Mouse (Mus musculus) left cerebral cortex, adult 8-10 months (tissue): ENCODE data around the gene Hpse2. TPM values are rescaled to one million over a fixed set of nuclear protein-coding genes. Genes with fewer than 3 reads are reported as not detected.

Experiments
- DNase-seq, 2 experiments: peaks; one replicate each; pipeline ENCODE4 v3.0.0; 2022; ENCODE audit warnings: low spot score in 2 of 2
- total RNA-seq, 4 experiments: library from RNA; stranded (reverse); gene quantifications; 2 replicates each; pipeline ENCODE4 v1.2.4; 2022

Hpse2 gene
- total RNA-seq, 4 experiments from 2014 or later, result 0.08 to 0.13 (median 0.09) TPM; not detected in 1

DNA sequence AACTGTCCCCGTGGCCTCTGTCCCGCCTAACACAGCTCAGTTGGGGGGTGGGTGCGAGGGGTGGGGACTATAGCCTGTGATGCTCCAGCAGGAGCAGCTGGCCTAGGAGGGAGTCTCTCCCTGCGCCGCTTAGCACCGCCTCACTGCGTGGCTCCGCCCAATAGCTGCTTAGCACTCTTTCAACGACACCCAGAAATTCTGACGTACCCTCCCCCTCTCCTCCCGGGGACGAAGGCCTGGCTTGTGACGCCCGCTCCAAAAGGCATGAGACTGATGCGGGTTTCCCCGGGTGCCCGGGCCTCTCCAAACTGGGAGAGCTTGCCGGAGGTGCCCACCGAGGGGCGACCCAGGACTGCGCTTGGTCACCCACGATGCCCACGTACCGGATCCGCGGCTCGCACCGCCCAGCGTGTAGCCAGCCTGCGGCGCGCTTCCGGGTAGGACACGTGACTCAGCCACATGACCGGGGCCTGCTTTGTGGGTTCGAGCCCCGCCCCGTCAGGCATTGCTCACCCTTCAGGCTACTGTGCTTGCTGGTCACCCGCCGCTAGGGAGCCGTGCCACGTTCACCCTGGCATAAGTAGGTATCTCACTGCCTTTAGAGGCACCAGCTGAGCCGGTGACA, 608.5 kb downstream of the Hpse2 start, which contains the start of gene Hps1:
Hps1 (minus strand) TSS at position 448 of the 625 bp plus-strand sequence.
- DNase-seq, result peak; percentile 88 to 91

- no peak for DNase-seq
Measured at GRCm38 (mm10) chr19:42777801-42778200, 610.4 kb downstream of the Hpse2 start.

GRCm38 (mm10) chr19:42776813-42777212, 611.3 kb downstream of the Hpse2 start:
- no peak for DNase-seq

GRCm38 (mm10) chr19:42770141-42770872, 617.8 kb downstream of the Hpse2 start:
- DNase-seq, result no peak

DNA sequence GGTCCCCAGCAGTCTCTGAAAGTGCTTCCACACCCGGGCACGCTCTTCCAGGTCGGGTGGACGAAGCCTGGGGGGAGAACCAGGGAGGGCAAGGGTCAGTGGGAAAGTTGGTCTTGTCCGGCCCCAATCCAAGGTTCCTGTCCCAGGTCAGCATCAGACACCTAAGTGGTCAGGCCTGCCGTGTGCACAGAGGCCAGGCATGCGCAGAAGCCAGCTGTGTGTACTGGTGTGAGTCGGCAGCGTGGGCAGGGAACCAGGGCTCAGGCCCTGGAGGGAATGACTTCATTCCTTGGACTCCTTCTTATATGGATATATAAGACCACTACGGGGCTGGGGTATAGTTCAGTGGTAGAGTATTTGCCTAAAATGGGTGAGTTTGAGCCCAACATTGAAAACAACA, 618.5 kb downstream of the Hpse2 start:
- no peak for DNase-seq

DNA sequence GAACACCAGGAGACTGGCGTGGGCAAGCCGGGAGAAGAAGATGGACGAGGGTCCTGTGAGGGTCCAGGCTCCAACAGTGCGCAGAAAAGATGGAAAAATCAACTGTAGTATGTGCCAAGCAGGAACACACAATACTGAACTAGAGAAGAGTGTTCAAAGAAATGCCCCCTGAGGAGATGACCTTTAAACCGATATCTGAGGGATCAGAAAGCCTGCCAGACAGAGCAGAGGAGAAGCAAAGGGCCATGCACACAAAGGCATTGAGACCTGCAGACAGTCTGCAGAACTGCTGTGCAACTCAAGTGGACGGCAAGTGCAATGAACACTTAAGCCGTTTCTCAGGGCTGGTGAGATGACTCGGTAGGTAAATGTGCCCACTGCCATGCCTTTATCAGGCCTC, 620.8 kb downstream of the Hpse2 start:
- DNase-seq, result no peak

GRCm38 (mm10) chr19:42764398-42764797, 623.8 kb downstream of the Hpse2 start:
- no peak for DNase-seq

DNA sequence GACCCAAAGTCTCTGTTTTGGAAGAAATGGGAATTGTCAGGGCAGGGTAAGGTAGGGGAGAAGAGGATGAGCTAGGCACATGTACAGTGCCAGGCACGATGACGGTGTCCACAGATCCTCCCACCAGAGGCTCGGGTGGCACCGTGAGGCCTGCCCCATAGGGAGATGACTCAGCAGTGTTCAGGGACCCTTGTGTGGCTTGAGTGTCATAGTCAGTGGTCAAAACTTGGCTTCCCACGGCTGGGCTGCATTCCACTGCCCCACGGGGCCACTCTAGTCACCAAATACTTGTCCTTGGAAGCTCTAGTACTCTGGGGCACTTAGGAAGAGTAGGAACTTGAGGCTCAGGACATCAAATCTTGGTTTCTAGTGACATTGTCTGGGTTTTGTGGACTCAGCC, 631.5 kb downstream of the Hpse2 start:
- DNase-seq, result no peak

DNA sequence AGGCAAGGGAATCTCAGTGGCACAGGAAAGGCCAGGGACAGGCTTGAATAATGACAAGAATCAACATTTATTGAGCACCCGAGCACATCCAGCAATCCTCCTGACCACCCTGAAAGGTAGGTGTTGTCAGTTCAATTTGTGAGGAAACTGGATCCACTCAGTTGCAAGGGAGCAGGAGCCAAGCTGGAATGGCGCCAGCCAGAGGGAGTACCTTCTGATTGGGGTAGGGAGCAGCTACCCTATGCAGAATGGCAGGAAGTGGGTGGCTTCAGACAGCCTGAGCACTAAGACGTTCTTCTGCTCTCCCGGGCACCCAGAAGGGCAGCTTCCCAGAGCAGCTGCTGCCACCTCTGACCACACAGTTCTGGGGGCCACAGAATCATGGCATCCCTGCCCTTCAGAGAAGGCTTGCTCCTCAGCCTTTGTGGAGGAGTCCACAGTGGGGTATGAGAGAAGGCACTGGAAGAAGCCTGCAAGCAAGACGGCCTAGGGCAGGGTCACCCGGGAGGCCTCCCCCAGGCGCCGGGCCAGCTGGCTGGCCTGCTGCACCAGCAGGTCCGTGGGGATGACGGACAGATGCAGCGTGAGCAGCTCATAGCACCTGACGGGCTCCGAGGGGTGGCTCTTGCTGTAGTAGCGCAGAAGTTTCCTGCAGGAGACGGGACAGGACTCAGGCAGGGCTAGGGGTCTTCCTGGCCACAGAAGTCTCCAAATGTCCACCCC, 632.8 kb downstream of the Hpse2 start:
- no peak for DNase-seq

- peak in 1 of 2 experiments; percentile 17 for DNase-seq
Measured at GRCm38 (mm10) chr19:42753141-42753917, 634.8 kb downstream of the Hpse2 start.

- DNase-seq, result peak; percentile 19 to 34
Measured at GRCm38 (mm10) chr19:42752363-42752931, 635.7 kb downstream of the Hpse2 start, which contains the start of gene Pyroxd2. Gene Pyroxd2 (minus strand): TSS chr19:42752775.

- DNase-seq, result no peak
Measured at GRCm38 (mm10) chr19:42750196-42750595, 638.0 kb downstream of the Hpse2 start.

GRCm38 (mm10) chr19:42746702-42747101, 641.5 kb downstream of the Hpse2 start:
- no peak for DNase-seq

- DNase-seq, result no peak
Measured at GRCm38 (mm10) chr19:42745869-42746224, 642.3 kb downstream of the Hpse2 start.

GRCm38 (mm10) chr19:42745084-42745868, 642.9 kb downstream of the Hpse2 start:
- DNase-seq, result no peak

- DNase-seq, result peak in 1 of 2 experiments; percentile 36
Measured at GRCm38 (mm10) chr19:42744162-42744586, 644.0 kb downstream of the Hpse2 start.

DNA sequence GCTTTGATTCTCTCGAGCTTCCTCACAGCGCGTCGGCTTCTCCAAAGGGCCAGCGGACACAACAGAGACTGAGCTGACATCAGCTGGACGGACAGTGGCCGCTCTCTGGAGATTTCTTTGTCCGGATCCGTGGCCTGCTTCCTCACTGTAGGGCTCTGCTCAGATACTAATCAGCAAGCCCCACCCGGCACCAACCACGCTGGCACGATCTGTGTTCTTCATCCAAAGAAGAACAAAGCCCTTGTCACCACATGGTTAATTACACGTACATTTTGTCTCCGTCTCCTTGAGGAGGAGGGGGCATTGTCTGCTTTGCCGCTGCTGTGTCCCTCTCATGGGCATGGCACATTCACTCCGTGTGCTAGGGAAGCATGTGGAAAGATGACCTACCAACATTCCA, 644.9 kb downstream of the Hpse2 start:
- no peak for DNase-seq

GRCm38 (mm10) chr19:42741884-42742283, 646.3 kb downstream of the Hpse2 start:
- DNase-seq, result peak in 1 of 2 experiments; percentile 43

- DNase-seq, result no peak
Measured at GRCm38 (mm10) chr19:42740163-42740899, 647.8 kb downstream of the Hpse2 start.
